Mouse (Mus musculus) T-helper 2 cell (primary cell): ENCODE results near the gene Arfgap2.

ENCODE experiments used
- in situ Hi-C: fragments of 300-600 bp; cut with MboI, MseI; formaldehyde crosslinking; loops from one replicate; pipeline ENCODE4 v1.15.1; 2025; ENCODE audit warnings: high pct_unique_total_duplicates

Arfgap2 gene

GRCm38 (mm10) chr2:91258830-91259229, 5.9 kb upstream of the Arfgap2 start:
- in situ Hi-C loops = loop anchor here (5.0 kb wide), 1 partner anchor 67 kb away; no protein-coding TSS in a partner anchor

DNA sequence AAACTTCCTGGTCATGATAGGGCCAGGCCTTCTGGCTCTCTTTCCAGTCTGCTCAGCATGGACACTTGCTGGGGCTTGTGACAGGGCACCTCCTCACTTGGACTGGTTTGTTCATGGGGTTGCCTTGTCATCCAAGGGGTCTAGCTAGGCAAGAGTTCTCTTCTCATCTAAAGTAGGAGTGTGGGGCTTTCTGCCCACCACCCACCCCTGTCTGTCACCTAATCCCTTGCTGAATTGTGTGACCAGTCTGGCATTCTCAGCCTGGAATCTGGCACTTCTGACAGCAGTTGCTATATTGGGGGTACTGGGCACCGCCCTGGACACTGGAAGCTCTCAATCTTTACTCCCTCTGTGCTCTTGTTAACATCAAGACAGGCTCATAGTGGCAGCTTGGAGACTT, 5.3 kb upstream of the Arfgap2 start:
- in situ Hi-C loops = loop anchor here (5.0 kb wide), 1 partner anchor 67 kb away; no protein-coding TSS in a partner anchor

- in situ Hi-C loops = no loop called here
These were observed 798 bp upstream of the Arfgap2 start for GRCm38 (mm10) chr2:91263692-91264660.

- in situ Hi-C loops = no loop called here
These were observed 3.3 kb downstream of the Arfgap2 start for GRCm38 (mm10) chr2:91268042-91268441.

GRCm38 (mm10) chr2:91268706-91269105, 3.9 kb downstream of the Arfgap2 start:
- in situ Hi-C loops = no loop called here

DNA sequence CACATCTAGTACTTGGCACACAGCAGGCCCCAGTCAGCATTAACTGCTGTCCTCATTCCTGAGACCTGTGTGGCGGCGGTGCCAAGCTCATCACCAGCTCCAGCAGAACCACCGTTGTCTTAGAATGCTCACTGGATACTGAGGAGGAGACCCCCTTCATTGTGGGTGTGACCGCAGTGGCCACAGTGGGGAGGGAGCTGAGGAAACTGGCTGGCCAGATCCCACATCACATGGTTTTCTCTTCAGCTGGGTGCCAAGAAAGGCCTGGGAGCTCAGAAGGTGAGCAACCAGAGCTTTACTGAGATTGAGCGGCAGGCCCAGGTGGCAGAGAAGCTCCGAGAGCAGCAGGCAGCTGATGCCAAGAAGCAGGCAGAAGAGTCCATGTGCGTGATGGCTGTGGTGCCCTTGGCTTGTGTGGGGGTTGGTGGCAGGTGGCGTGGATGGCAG, 4.9 kb downstream of the Arfgap2 start:
- in situ Hi-C loops = no loop called here

- in situ Hi-C loops = no loop called here
These were observed 14.1 kb downstream of the Arfgap2 start for GRCm38 (mm10) chr2:91278749-91279371.

DNA sequence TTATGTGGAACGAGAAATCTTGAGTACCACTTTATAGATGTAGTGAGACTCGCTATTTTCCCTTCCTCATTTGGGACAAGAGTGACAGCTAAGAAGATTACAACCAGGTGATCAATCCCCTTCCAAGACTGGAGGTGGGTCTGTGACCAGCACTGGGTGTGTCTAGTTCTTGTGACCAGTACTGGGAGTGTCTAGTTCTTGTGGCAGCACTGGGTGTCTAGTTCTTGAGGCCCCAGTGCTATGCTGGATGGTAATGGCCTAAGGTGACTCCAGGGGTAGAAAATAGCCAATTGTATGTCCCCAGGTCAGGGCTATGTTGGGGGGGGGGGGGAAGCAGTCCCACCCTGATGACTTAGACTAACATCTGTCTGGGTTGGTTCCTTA, 14.6 kb downstream of the Arfgap2 start:
- in situ Hi-C loops = no loop called here

DNA sequence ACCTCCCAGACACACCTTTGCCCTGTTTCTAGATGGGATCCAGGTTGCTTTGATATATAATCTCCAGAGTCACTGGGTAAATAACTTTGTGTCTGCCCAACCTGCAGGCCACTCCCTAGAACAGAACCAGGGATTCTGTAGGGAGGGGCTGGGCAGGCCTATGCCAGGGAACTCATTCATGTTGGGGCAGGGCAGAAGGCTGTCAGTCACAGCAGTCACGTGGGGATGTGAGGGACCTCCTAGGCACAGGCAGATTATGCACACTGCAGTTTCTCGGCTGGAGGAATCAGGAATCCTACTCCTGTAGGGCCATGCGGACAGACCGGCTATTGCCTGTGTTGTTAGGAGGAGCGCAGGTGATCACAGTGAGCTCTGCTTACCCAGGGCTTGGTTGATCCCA, 16.6 kb downstream of the Arfgap2 start:
- in situ Hi-C loops = no loop called here

- in situ Hi-C loops = no loop called here
These were observed 19.2 kb downstream of the Arfgap2 start for GRCm38 (mm10) chr2:91283972-91284371.

- in situ Hi-C loops = no loop called here
These were observed 19.8 kb downstream of the Arfgap2 start for GRCm38 (mm10) chr2:91284375-91285199.

DNA sequence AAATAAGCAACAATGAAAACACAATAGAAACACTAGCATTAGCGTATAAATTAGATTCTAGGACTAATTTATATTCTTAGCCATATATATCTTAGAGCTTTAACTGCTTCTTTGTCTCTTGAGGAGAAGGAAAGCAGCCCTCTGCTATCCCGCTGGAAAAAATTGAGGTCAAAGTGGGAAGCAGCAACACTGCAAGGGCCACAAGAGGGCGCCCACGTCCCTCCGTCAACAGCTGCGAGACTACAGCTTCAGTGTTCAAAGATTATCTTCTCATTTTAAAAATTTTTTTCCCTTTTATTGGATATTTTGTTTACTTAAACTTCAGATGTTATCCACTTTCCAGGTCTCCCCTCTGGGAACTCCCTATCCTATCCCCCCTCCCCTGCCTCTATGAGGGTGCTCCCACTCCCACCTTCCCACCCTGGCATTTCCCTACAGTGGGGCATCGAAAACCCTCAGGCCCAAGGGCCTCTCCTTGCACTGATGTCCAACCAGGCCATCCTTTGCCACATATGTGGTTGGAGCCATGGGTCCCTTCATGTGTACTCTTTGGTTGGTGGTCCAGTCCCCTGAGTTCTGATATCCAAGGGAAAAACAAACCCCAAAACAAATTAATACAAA, 21.2 kb downstream of the Arfgap2 start:
- in situ Hi-C loops = no loop called here

DNA sequence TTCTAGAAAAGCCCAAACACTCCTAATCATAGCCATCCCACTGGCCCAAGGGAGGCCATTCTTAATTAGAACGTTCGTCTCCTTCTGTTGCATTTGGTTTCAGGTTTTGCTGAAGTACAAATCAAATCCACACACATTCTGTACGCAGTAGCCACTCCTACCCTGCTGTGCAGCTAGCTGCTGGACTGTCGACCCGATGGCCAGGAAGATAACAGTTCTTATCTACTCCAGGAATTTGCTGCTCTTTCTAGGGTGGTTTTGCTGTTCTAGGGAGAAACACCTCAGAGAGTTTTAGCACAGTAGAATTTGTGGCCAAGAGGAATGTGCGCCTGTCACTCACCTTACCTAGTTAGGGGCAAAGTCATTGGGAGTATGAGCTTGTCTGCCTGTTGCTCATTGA, 22.8 kb downstream of the Arfgap2 start:
- in situ Hi-C loops = no loop called here

DNA sequence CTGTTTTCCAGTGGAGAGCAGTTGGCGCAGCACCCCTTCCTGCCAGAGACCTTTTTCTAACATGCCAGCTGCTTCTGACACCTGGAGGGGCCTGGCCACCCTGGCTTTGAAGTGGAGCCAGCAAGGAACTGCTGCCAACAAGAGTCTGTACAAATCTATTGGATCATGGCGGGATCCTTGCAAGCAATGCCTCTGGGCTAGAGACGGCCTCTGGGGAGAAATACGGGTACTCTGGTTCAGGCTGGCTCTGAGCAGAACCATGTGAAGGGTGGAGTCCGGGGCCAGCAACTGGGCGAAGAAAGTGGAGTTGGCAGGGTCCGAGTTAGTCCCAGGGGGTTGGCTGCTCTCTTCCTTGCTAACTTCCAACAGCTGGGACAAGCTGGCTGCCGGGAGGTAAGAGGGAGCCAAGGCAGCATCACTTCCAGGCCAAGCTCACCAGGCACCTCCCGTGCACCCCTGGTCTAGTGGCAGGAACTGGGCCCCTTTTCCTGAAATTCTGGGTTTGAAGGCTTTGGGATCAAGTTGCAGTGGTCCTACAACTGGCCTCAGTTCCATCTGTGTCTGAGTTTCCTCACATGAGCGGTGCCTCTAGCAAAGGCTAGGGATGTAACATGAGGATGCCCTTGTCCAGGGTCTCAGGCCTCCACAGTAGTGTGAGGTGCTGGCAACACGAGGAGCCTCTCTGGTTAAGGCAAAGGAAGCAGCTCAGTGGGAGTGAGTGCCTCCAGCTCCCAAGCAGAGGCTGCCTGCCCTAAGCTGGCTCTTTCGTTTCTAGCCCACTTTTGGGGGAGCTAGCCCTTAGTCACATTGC, 26.6 kb downstream of the Arfgap2 start:
- in situ Hi-C loops = loop anchor here (5.0 kb wide), 1 partner anchor 201 kb away; no protein-coding TSS in a partner anchor

- in situ Hi-C loops = loop anchor here (5.0 kb wide), 1 partner anchor 198 kb away; no protein-coding TSS in a partner anchor
These were observed 29.5 kb downstream of the Arfgap2 start for GRCm38 (mm10) chr2:91294226-91294625.

DNA sequence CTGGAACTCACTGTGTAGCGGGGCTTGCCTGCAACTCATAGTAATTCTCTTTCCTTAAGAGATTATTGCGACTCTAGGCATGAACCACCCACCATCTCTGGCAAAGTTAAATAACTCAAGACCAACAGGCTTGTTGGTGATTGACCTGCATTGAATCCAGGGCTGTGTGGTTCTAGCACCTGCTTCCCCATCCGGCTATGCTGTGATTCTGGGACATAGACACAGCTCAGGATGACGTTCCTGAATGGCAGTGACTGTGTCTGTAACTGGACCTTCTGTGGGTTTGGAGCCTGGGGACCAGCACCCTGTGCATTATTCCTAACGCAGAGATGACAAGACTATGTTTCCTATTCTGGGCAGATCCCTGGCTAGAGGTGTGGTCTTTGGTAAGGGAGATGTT, 31.1 kb downstream of the Arfgap2 start:
- in situ Hi-C loops = no loop called here

GRCm38 (mm10) chr2:91299156-91299555, 34.4 kb downstream of the Arfgap2 start:
- in situ Hi-C loops = no loop called here

- in situ Hi-C loops = no loop called here
These were observed 36.0 kb downstream of the Arfgap2 start for GRCm38 (mm10) chr2:91300784-91301183.

DNA sequence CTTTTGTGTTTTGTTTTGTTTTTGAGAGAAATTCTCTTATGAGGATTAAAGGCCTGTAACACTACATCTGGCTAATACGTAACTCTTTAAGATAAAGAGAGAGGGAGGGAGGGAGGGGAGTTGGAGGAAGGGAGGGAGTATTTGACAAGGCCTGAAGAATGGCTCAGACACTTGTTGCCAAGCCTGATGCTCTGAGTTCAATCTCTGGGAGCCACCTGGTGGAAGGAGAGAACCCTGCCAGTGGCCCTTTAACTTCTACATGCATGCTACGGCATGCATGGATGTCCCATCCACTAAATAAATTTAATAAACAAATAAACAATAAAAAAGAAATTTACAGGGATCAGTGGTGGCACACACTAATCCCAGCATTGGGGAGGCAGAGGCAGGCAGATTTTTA, 37.1 kb downstream of the Arfgap2 start:
- in situ Hi-C loops = no loop called here

DNA sequence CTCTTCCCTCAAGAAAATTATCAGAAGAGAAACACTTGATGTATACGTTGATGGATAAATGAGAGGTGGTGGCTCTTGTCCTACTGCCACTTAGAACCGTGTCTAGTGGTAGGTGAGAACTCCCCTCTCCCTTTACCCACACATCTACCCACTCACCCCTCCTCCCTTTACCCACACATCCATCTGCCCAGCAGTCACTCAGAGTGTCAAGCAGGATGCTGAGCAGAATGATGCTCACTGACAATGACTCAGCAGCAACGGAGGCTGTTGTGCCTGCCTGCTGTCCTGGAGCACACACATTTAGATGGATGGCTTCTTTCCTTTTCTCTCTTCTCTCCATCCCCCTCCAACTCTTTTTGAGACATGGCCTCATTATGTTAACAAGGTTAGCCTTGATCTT, 38.1 kb downstream of the Arfgap2 start:
- in situ Hi-C loops = no loop called here
